Mouse (Mus musculus) MEL (cell line): ENCODE measurements around the gene Metap2. TPM values are rescaled to one million over a fixed set of nuclear protein-coding genes. Genes with fewer than 3 reads are reported as not detected.

Experiments
- DNase-seq: peaks from one replicate; pipeline ENCODE4 v3.0.0; 2011; ENCODE audit warnings: low read depth, low spot score
- H3K27ac ChIP-seq: 2 replicates; pipeline ENCODE4 v1.5.1; 2012; ENCODE audit warnings: low read depth, mild to moderate bottlenecking, control low read depth, low read length, moderate library complexity; ENCODE audit not compliant: control insufficient read depth
- H3K27me3 ChIP-seq, 2 experiments: fragments of 150-350 bp in 1 of 2; sonication (generic) in 1 of 2; 2 replicates each; pipeline ENCODE4 v1.6.1; 2012; ENCODE audit warnings: low read length in 2 of 2, mild to moderate bottlenecking in 2 of 2, improper control_type of control experiment in 1 of 2, moderate library complexity in 1 of 2; ENCODE audit not compliant: insufficient read depth in 2 of 2, control insufficient read depth in 1 of 2
- H3K36me3 ChIP-seq, 2 experiments: 2 replicates each; pipeline ENCODE4 v1.6.1; 2012 to 2014; ENCODE audit warnings: low read length in 2 of 2, improper control_type of control experiment in 1 of 2, inconsistent platforms in 1 of 2, mild to moderate bottlenecking in 1 of 2; ENCODE audit not compliant: insufficient read depth in 2 of 2, control insufficient read depth in 1 of 2
- H3K4me1 ChIP-seq, 2 experiments: fragments of 150-350 bp in 1 of 2; sonication (generic) in 1 of 2; 2 replicates each; pipeline ENCODE4 v1.6.1; 2012; ENCODE audit warnings: low read length in 2 of 2, improper control_type of control experiment in 1 of 2, mild to moderate bottlenecking in 1 of 2; ENCODE audit not compliant: insufficient read depth in 2 of 2, control insufficient read depth in 1 of 2
- H3K4me3 ChIP-seq, 2 experiments: fragments of 150-350 bp in 1 of 2; sonication (generic) in 1 of 2; 2 replicates each; pipeline ENCODE4 v1.5.1; 2012; ENCODE audit warnings: low read depth in 2 of 2, low read length in 2 of 2, mild to moderate bottlenecking in 2 of 2, moderate library complexity in 2 of 2, control low read depth in 1 of 2, improper control_type of control experiment in 1 of 2; ENCODE audit not compliant: control insufficient read depth in 1 of 2, insufficient read depth in 1 of 2
- H3K79me2 ChIP-seq: 2 replicates; pipeline ENCODE4 v1.6.1; 2012; ENCODE audit warnings: mild to moderate bottlenecking, low read length, moderate library complexity; ENCODE audit not compliant: control insufficient read depth, poor library complexity, insufficient read depth
- H3K9ac ChIP-seq: 2 replicates; pipeline ENCODE4 v1.6.1; 2012; ENCODE audit warnings: low read depth, mild to moderate bottlenecking, control low read depth, low read length, moderate library complexity; ENCODE audit not compliant: control insufficient read depth, poor library complexity, severe bottlenecking
- H3K9me3 ChIP-seq: fragments of 150-350 bp; sonication (generic); replicated peaks from 2 replicates; pipeline ENCODE4 v1.6.1; 2012; ENCODE audit warnings: mild to moderate bottlenecking, low read length, improper control_type of control experiment, moderate library complexity; ENCODE audit not compliant: insufficient read depth
- BHLHE40 ChIP-seq: IDR thresholded peaks from 2 replicates; pipeline ENCODE4 v1.6.1; 2012; ENCODE audit warnings: low read depth, mild to moderate bottlenecking, inconsistent platforms, low read length, improper control_type of control experiment, borderline replicate concordance
- CTCF ChIP-seq, 3 experiments: IDR thresholded peaks in 2 of 3; conservative IDR thresholded peaks in 1 of 3; 2 replicates each; pipeline ENCODE4 v1.5.1; 2011 to 2012; ENCODE audit warnings: low read length in 3 of 3, low read depth in 2 of 3, mild to moderate bottlenecking in 2 of 3, improper control_type of control experiment in 1 of 3, inconsistent platforms in 1 of 3, mixed read lengths in 1 of 3, moderate library complexity in 1 of 3; ENCODE audit not compliant: control insufficient read depth in 1 of 3, insufficient read depth in 1 of 3, poor library complexity in 1 of 3, severe bottlenecking in 1 of 3
- EP300 ChIP-seq, 2 experiments: IDR thresholded peaks; 2 replicates each; pipeline ENCODE4 v1.6.1; 2011; ENCODE audit warnings: improper control_type of control experiment in 2 of 2, low read length in 2 of 2, low read depth in 1 of 2, mild to moderate bottlenecking in 1 of 2
- ETS1 ChIP-seq: IDR thresholded peaks from 2 replicates; pipeline ENCODE4 v1.6.1; 2012; ENCODE audit warnings: low read depth, mild to moderate bottlenecking, inconsistent platforms, low read length, improper control_type of control experiment, moderate library complexity
- GABPA ChIP-seq: IDR thresholded peaks from 2 replicates; pipeline ENCODE4 v1.6.1; 2012; ENCODE audit warnings: low read depth, mild to moderate bottlenecking, inconsistent platforms, low read length, improper control_type of control experiment, moderate library complexity
- GATA1 ChIP-seq: IDR thresholded peaks from 2 replicates; pipeline ENCODE4 v1.6.1; 2011; ENCODE audit warnings: low read depth, low read length, improper control_type of control experiment
- HCFC1 ChIP-seq: IDR thresholded peaks from 2 replicates; pipeline ENCODE4 v1.6.1; 2012; ENCODE audit warnings: low read depth, mild to moderate bottlenecking, inconsistent platforms, low read length, improper control_type of control experiment, moderate library complexity
- MAZ ChIP-seq: IDR thresholded peaks from 2 replicates; pipeline ENCODE4 v1.6.1; 2012; ENCODE audit warnings: low read depth, mild to moderate bottlenecking, inconsistent platforms, low read length, improper control_type of control experiment
- MEF2A ChIP-seq: IDR thresholded peaks from 2 replicates; pipeline ENCODE4 v1.6.1; 2014; ENCODE audit warnings: low read depth, mild to moderate bottlenecking, inconsistent platforms, low read length, improper control_type of control experiment; ENCODE audit not compliant: poor library complexity, insufficient replicate concordance, severe bottlenecking; ENCODE audit errors: extremely low read depth
- MXI1 ChIP-seq: IDR thresholded peaks from 2 replicates; pipeline ENCODE4 v1.6.1; 2011; ENCODE audit warnings: mild to moderate bottlenecking, low read depth, low read length, improper control_type of control experiment
- NELFE ChIP-seq: IDR thresholded peaks from 2 replicates; pipeline ENCODE4 v1.6.1; 2011; ENCODE audit warnings: low read depth, low read length, improper control_type of control experiment
- NRF1 ChIP-seq: IDR thresholded peaks from 2 replicates; pipeline ENCODE4 v1.6.1; 2014; ENCODE audit warnings: low read depth, mild to moderate bottlenecking, inconsistent platforms, low read length, improper control_type of control experiment, moderate library complexity; ENCODE audit not compliant: poor library complexity, insufficient read depth, severe bottlenecking
- POLR2AphosphoS2 ChIP-seq: IDR thresholded peaks from 2 replicates; pipeline ENCODE4 v1.6.1; 2011; ENCODE audit warnings: low read length, improper control_type of control experiment
- SIN3A ChIP-seq: IDR thresholded peaks from 2 replicates; pipeline ENCODE4 v1.6.1; 2012; ENCODE audit warnings: low read length, improper control_type of control experiment, inconsistent platforms
- SMC3 ChIP-seq: IDR thresholded peaks from 2 replicates; pipeline ENCODE4 v1.6.1; 2011; ENCODE audit warnings: low read depth, low read length, improper control_type of control experiment
- TAL1 ChIP-seq: IDR thresholded peaks from 2 replicates; pipeline ENCODE4 v1.6.1; 2012; ENCODE audit warnings: mild to moderate bottlenecking, inconsistent platforms, low read length, moderate library complexity, mixed read lengths
- TBP ChIP-seq: IDR thresholded peaks from 2 replicates; pipeline ENCODE4 v1.8.0; 2011; ENCODE audit warnings: low read depth, low read length, improper control_type of control experiment
- UBTF ChIP-seq: IDR thresholded peaks from 2 replicates; pipeline ENCODE4 v1.6.1; 2012; ENCODE audit warnings: low read depth, mild to moderate bottlenecking, inconsistent platforms, low read length, improper control_type of control experiment, moderate library complexity, borderline replicate concordance; ENCODE audit not compliant: insufficient read depth
- USF1 ChIP-seq: IDR thresholded peaks from 2 replicates; pipeline ENCODE4 v1.6.1; 2014; ENCODE audit warnings: low read depth, mild to moderate bottlenecking, inconsistent platforms, low read length, improper control_type of control experiment, moderate library complexity
- USF2 ChIP-seq, 2 experiments: IDR thresholded peaks; 2 replicates each; pipeline ENCODE4 v1.6.1; 2011 to 2012; ENCODE audit warnings: improper control_type of control experiment in 2 of 2, low read length in 2 of 2, borderline replicate concordance in 1 of 2, inconsistent platforms in 1 of 2, low read depth in 1 of 2, mild to moderate bottlenecking in 1 of 2; ENCODE audit not compliant: insufficient read depth in 1 of 2
- ZMIZ1 ChIP-seq: IDR thresholded peaks from 2 replicates; pipeline ENCODE4 v1.6.1; 2012; ENCODE audit warnings: low read depth, mild to moderate bottlenecking, inconsistent platforms, low read length, improper control_type of control experiment, moderate library complexity
- ZNF384 ChIP-seq: IDR thresholded peaks from 2 replicates; pipeline ENCODE4 v1.6.1; 2012; ENCODE audit warnings: low read depth, mild to moderate bottlenecking, inconsistent platforms, low read length, improper control_type of control experiment
- polyA plus RNA-seq, 2 experiments: library from polyadenylated mRNA; stranded (reverse) in 1 of 2; unstranded in 1 of 2; fragments of >175 nt in 1 of 2; fragments of >200 nt in 1 of 2; gene quantifications; 2 replicates each; pipeline versions ENCODE4 v1.2.1 to v1.2.4; 2012; ENCODE audit warnings: low replicate concordance in 2 of 2, low read depth in 1 of 2; ENCODE audit not compliant: insufficient read length in 2 of 2, insufficient read depth in 1 of 2, missing spikeins in 1 of 2
- total RNA-seq: library from RNA; depleted of rRNA; stranded (reverse); fragments of 300-350 nt; gene quantifications from 2 replicates; pipeline ENCODE4 v1.2.3, GENCODE M21; 2012

Gene Metap2
- total and polyA plus RNA-seq, 3 experiments: 326 to 2,567 (median 921) TPM

GRCm38 (mm10) chr10:93885839-93886477, 10.9 kb downstream of the Metap2 start (continued):
- TF ChIP-seq GABPA: no peak
- TF ChIP-seq CTCF (IDR thresholded peaks at IDR 0.05 in 2 of 3, conservative IDR thresholded peaks at IDR 0.05 in 1 of 3; ENCODE audit: control insufficient read depth in 1 of 3, insufficient read depth in 1 of 3, low read depth in 2 of 3, low read length in 3 of 3, poor library complexity in 1 of 3, severe bottlenecking in 1 of 3): no peak
- TF ChIP-seq ZNF384: no peak
- TF ChIP-seq HCFC1: peak; percentile 48; the same call in 1 of the 2 replicates
- peak; percentile 96 for TF ChIP-seq GATA1
- peak; percentile 93 to 94 for TF ChIP-seq EP300 (IDR thresholded peaks at IDR 0.05; ENCODE audit: low read depth in 1 of 2, low read length in 2 of 2)
- no peak for TF ChIP-seq MEF2A
- peak; percentile 96 for TF ChIP-seq BHLHE40
- no peak for TF ChIP-seq SMC3
- TF ChIP-seq ZMIZ1: no peak
- no peak for TF ChIP-seq TBP
- peak; percentile 92 for TF ChIP-seq TAL1
- peak; percentile 98 for TF ChIP-seq SIN3A
- TF ChIP-seq, all 39 proteins: peak for 15

DNA sequence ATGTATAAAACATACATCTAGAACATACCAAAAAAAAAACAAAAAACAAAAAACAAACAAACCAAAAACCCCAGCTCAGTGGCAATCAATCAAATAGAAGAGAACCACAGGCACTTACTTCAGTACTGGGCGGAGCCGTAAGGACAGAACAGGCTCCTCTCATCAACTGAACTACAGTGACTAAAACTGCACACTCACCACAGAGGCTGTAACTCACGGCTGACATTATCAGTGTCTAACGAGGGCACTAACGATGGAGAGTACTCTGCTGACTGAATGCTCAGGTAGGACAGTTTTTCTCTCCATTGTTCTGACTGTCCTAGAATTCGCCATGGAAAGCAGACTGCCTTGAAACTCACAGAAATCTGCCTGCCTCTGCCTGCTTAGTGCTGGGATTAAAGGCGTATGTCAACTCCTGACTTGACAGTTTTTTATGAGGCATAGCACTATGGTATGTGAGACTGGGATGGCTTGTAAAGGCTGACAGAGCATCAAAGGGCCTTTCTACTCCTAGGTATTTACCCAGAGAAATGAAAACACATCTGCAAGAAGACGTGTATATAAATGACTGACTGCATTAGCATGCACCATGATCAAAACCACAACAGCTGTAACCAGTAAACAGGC, 14.0 kb downstream of the Metap2 start:
- Histone ChIP-seq H3K36me3 (peaks cover 45 to 58% of the 10 kb centered on the region in 2 experiments), H3K27ac (peak overlapping the region; percentile 45), H3K4me3 (no peak overlapping the region), H3K27me3 (no peaks in the 10 kb centered on the region), H3K79me2 (peaks cover 72% of the 10 kb centered on the region), H3K9ac (0 out of 2 replicates have a peak overlapping the region, but pooled peaks have one; percentile 3), H3K4me1 (peaks cover 21 to 36% of the 10 kb centered on the region in 2 experiments), H3K9me3 (no peaks in the 10 kb centered on the region)
- no peak for TF ChIP-seq USF2 (IDR thresholded peaks at IDR 0.05; ENCODE audit: borderline replicate concordance in 1 of 2, insufficient read depth in 1 of 2, low read depth in 1 of 2, low read length in 2 of 2)
- TF ChIP-seq GABPA: no peak
- no peak for TF ChIP-seq NRF1
- TF ChIP-seq EP300 (IDR thresholded peaks at IDR 0.05; ENCODE audit: low read depth in 1 of 2, low read length in 2 of 2): peak in 1 of 2 experiments; percentile 52; a peak in 2 of 4 replicates
- TF ChIP-seq USF1: no peak
- no peak for TF ChIP-seq MAZ
- 0 out of 2 replicates have a peak, but pooled peaks have one; percentile 32 for TF ChIP-seq MXI1
- TF ChIP-seq POLR2AphosphoS2: no peak
- peak; percentile 57 for TF ChIP-seq GATA1
- peak; percentile 18; the same call in 1 of the 2 replicates for TF ChIP-seq SIN3A
- no peak for TF ChIP-seq NELFE
- TF ChIP-seq MEF2A: no peak
- peak; percentile 60; the same call in 1 of the 2 replicates for TF ChIP-seq ETS1
- TF ChIP-seq UBTF: no peak
- peak; percentile 89 for DNase-seq
